Mouse (Mus musculus) spleen, embryonic (tissue): ENCODE results near the gene Slc30a10.

ENCODE experiments used
- CTCF ChIA-PET: fragments of 350-600 bp; sonication (Branson Sonifier 250); formaldehyde crosslinking; loops from one replicate; lab custom pipeline; 2022; lab: Charles Lee

Slc30a10 gene

DNA sequence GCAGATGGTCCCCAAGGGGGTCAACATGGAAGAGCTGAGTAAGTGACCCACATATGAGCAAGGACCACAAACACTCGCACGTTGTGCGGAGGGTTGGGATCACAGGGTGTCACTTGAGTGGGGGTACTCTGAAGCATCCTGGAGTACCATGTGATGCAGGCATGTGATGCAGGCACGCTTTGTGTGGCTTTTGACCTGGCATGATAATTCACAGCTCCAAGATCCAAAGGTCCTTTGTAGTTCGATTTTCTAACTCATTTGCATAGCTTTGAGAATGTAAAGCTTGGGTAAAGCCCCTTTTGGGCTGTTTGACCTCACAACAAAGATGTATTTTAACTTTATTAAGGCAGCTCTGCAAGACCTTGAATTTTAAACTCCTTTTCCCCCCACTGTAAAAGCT is 8.2 kb downstream of the Slc30a10 start:
- CTCF ChIA-PET: no interaction called here

DNA sequence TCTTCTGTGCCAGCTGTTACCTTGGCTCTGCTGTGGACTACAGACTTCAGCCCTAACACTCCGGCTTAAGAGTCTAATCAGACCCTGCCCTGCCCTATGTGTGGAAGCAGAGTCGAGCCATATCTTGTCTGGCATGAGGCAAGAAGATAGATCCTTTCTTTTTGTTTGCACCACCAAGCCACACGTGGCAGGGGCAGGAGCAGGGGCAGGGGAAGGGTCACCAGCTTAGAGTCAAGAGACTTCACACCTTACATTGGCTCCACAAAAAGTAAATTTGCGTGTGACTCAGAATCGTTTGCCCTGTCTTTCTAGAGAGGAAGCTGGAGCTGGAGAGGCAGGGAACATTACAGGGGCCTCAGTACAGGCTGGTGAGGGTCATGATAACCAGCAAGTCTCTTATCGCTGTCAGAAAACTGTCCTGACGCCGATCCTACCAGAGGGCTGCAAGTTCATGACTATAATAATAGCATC is 14.9 kb downstream of the Slc30a10 start:
- CTCF ChIA-PET: no interaction called here

DNA sequence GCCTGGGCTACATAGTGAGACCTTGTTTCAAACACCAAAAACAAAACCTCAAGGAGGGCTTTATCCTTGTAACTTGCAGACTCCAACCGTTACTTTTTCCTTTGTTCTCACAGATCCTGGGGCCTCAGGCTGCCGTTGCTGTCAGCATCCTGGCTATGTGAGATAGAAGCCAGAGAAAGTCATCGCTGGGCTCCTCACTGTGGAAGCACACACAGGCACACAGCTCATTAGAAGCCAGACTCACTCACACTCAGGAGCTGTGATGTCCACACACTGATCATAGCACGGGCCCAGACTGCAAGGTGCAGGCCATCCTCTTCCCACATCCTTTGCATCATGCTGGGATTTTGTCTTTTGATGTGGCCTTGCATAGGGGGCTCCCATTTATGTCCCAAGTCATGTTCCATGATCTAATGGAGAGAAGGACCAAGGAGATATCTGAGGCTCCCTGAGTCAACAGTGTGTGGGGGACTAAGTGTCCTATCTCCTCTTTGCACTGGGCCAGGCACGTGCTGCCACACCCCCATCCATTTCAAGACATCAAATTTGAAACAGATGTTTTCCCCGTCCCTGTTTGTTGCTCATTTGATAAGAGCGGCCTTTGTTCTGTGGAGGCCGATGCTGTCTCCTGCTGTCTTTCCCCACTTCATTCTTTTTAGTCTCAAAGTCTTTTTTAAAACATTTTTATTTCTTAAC is 17.5 kb downstream of the Slc30a10 start:
- CTCF ChIA-PET: no interaction called here

DNA sequence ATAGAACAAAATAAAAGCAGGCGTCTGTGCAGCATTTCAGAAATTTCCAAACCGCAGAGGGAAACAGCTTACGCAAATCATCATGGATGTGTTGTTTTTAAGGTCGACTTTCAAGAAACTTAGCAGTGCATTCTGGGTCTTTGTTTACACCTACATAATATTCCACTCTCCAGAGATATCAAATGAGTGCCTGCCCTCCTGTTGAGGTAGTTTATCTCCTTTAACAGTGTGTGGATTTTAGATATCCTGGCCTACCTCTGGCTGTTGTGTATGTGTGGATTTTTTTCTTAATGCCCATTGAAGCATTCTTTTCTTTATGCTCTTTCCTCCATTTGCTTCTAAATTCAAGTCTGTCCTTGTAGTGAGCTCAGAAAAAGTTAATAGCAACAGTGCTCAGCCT is 18.1 kb downstream of the Slc30a10 start:
- CTCF ChIA-PET: no interaction called here

DNA sequence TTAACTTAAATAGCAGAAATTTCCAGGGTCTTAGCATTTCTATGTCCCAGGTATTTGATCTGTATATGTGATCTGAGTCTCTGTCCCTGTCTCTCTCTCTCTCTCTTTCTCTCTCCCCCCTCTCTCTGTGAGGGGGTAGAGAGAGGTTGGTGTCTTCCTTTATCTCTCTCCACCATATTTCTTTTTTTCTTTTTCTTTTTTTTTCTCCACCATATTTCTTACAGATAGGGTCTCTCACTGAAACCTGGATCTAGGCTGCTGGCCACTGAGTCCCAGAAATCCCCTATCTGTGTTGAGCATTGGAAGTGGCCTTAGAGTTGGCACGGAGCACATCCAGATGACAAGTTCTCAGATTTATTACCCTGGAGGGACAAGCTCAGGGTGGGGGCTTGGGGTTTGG is 18.8 kb downstream of the Slc30a10 start:
- CTCF ChIA-PET: no interaction called here

DNA sequence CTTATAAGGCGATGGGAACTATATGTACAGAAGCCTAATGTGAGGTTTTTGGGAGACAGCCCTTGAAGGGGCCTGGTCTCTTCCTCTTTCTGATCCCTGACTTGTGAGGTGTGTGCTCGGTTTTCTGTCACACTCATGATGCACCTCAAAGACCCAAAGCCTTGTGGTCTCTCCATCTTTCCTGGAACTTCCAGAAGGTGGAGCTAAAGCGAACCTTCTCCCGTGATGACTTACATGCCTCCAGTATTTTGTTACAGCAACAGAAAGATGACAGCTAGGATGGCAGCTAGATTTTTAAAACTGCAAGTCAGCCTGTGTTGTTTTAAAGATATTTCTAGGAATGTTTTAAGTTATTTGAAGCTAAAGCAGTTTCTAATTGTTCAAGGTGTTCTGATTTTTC is 25.2 kb downstream of the Slc30a10 start:
- CTCF ChIA-PET: no interaction called here

DNA sequence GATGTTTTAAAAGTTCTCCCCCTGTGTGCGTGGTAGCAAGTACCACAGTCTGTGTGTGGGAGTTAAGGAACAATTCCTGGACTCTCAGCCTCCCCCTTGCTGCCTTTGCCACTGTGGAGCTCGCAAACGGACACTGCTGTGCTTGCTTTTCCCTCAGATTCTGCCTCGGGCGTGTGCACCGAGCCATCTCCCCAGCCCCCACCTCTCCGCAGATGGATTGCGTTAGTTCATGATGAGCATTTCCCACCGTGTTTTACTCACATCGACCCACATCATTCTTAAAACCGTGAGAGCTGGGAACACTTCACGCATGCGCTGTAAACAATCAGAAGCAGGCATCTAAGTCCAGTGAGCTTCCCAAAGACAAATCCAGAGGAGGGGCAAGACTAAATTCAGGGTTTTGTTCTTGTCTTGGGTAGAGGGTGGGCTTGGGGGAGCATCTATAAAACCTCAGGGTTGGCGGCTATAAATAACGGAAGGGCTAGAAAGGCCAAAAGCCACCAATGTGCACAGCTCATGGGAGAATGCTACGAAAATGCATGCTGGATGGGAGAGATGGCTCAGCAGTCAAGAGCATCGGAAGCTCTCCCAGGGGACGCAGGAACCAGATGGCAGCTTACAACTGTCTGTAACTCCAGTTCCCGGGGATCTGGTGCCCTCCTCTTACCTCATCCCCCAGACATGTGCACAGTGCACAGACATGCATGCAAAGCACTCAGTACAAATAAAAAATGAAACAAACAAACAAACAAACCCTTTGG is 27.5 kb downstream of the Slc30a10 start:
- CTCF ChIA-PET: no interaction called here

DNA sequence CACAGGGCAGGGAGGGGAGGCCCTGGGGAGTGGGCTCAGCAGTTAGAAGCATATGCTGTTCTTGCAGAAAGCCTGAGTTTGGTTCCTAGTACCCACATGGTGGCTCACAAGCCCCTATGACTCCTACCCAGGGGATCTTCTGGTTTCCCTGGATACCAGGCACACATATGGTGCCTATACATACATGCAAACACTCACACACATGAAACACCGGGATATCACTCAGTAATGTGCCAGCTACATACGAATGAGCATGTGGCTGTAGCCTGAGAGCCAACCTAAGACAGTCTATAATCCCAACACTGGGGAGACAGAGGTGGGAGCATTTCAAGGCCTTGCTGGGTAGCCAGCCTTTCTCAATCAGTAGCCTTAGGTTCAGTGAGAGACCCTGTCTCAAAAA is 28.1 kb downstream of the Slc30a10 start:
- CTCF ChIA-PET: no interaction called here

DNA sequence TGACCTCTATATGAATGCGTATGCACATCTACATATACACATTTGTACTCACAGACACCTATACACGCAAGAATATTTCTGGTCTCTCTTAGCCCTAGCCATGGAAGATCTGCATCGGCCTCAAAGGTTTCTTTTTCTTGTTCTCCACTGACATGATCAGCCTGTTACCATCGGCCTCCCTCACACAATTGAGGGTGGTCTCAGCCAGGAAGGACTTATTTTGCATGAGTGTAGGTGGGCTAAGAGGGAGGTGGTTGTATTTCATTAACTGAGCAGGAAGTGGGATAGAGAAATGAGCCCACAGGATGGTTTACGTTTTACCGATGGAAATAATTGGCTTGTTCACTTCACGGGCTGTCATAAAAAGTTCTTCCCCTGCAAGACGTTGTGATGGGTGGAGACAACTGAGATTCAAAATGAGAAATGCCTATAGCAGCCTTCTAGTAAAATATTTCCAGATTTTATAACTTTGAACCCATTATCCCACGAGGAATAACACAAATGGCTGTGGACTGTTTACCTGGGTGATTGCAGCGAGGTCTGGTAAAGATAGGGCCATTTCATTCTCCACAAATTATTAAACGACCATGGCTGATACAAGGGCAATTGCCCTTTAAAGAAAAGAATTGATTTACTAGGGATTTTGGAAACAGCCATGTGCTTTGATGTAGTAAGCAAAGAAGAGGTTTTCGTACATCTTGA is 28.9 kb downstream of the Slc30a10 start:
- CTCF ChIA-PET: no interaction called here

DNA sequence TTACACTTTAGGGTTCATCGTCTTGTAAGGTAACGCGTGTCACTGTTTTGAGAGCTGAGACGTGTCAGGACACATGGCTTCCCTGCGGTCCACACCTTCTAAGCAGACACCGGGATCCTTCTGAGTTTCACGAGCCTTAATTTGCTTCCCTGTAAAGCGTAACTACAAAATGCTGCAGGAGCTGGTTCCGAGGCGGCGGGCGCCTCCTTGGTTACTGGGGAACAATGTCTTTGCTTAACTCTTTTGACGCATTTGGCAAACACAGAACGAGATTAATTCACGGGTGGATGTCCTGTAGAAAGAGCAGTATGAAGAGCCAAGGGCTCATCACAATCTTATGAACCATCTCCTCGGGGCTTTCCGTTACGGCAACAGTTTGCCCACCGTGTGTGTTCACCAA is 29.6 kb downstream of the Slc30a10 start:
- CTCF ChIA-PET: no interaction called here

DNA sequence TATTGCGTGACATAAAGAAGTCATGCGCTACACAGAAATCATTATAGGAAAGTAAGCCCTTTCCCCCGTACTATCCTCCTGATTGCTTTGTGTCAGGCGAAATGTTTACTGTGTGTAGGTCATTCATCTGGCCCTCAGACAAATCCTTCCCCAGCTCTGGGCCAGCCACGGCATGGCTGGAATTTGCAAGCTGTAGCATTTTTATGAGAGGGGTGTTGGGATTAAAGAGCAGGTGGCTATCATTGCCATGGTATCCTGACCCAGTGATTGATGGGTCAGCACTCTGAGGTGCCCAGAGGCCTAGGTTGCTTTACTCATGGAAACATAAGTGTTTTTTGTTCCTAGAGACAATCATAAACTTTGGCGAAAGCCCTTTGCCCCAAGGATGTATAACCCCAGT is 35.2 kb downstream of the Slc30a10 start:
- CTCF ChIA-PET: no interaction called here

DNA sequence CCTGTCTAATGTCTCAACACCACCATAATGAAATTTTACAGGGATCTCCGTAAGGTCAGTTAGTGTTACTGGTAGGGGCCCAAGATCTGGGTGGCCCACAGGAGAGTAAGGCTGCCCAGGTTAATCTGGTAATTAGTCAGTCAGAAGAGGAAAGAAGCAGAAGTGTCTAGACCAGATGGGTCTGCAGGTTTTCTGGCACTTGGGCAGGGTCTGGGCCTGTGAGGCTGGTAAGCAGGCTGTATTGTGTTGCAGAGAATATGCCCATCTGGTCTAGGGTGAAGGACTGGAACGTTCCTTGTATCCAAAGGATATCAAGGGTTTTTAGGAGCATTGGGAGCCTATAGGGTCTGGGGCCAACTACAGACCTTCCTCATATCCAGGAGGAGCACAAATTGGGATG is 36.0 kb downstream of the Slc30a10 start:
- CTCF ChIA-PET: no interaction called here

DNA sequence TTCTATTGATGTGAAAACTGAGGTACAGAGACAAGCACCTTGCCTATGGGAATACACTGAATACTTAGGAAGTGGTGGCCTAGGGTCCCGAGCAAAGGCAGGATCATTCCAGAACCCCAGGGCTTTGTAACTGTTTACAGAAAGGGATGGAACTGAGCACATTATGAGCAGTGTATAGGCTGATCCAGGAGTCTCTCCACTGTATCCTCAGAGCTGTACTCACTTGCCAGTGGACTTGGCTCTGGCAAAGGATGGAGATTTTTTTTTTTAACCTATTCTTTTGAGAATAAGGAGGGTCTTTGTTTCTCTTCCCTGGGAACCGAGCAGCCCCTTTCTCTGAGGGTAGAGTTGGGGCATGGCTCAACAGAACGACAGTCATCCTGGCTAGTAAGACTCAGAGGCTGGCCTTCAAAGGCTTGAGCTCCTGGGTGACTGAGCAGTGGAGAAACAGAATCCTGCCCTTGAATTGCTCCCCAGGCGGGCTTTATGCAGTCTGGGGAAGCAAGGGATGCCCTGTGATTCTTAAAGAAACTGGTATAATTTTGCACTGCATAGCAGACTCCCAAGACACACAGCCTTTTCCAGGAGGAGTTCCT is 38.9 kb downstream of the Slc30a10 start:
- CTCF ChIA-PET: no interaction called here

DNA sequence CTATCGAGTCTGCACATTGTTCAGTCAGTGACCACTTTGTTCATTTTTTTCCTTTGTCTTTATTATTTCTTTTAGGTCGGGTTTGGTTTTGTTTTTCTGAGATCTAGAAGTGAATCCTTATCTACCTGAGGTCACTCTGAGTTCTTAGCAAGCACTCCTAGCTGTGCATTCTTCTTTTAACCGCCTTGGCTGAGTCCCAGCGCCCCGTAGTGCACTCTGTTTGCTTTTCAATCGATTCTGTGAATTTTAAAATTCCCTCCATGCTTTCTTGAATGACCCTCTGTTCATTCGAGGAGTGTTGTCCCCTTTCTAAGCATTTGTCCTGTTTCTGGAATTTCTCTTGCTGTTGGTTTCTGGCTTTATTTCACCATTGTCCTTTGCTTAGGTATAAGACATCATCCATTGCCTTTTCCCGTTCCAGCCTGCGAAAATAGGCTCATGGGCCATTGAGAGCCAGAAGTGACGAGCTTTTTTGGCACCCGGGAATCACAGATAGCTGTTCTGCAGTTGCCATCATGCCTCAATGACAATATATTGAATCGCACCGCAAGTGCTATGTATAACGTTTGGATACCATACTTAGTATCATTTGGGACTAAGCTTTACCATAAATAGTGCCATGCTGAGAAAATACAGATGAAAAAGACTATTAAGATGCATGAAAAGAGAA is 42.3 kb downstream of the Slc30a10 start:
- CTCF ChIA-PET: no interaction called here

DNA sequence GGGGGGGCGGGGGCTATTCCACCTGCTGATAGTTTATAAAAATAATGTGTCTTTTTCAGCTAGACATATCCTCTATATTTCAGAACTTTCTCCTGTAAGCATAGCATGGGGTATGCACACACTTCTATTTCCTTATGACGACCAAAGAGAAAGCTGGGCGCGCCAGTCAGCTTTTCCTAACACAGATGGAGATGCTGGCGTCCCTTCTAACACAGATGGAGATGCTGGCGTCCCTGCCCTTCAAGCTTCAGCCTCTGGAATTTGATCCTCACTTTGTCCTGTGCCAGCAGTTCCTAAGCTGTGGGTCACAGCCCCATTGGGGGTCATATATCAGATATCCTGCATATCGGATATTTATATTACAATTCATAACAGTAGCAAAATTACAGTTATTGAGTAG is 46.0 kb downstream of the Slc30a10 start:
- CTCF ChIA-PET: no interaction called here

DNA sequence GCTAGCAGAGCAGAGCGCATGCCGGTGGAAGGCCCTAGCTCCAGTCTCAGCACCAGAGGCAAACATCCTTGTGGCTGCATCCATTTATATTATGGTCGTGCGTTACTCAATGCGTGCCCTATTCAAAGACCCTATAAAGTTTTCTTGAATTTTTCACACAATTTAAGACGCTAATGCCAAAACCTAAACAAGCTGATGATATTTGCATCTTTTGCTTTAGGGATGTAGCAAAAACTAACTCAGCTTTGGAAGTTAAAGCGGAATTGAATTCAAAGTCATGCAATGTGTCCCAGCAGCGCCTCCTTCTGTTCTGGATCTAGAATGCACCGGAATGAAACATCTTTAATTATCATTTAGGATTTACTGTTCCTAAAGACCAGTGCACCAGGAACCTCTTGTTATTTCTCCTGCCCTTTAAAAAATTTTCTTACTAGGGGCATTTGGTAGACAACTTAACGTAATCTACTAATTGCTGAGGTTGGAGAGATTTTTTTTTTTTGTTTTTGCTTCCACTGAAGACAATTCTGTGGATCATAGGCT is 47.2 kb downstream of the Slc30a10 start:
- CTCF ChIA-PET: no interaction called here

DNA sequence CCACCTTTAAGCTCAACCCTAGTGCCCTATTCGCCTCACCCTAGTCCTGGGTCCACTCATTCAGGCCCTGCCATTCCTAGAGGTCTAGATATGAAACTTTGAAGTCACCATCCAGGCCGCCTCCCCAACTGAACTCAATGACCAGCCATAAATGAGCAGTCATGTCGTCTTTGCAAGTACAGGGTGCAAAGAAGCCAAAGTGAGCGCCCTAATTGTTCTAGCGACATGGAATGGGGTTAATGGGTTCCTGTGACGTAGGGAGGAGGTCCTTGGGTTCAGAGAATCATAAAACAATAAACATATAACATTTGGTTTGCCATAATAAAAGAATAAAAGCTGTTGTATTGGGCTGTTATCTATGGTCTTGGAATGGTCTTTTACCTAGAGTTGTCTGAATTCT is 47.9 kb downstream of the Slc30a10 start:
- CTCF ChIA-PET: no interaction called here

DNA sequence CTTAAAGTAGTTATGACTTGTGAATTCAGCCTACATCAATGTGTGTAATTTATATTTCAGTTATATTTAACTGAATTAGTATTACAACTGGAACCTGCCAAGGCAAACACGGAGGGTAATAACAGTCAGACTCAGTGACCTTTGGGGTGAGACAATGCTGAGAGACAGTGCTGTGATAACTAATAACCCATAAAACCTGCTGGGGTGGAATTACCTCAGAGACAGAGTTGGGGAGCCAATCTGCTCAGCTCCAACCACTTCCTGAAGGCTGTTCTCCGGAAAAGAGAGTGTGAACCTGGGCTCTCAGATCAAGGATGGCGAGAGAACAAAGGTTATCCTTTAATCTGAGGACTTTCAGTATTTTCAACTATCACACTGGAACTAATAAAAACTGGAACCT is 54.4 kb downstream of the Slc30a10 start:
- CTCF ChIA-PET: no interaction called here

DNA sequence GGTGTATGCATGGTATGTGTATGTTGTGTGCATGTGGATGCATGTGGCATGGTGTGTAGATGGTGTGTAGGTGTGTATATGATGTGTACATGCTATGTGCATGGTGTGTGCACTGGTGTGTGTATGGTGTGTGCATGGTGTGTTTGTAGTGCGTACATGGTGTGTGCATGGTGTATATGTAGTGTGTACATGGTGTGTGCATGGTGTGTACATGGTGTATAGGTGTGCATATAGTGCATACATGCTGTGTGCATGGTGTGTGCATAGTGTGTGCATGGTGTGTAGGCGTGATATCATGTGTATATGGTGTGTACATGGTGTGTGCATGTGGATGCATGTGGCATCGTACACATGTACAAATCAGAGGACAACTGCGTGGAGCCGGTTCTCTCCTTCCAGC is 56.7 kb downstream of the Slc30a10 start:
- CTCF ChIA-PET: no interaction called here

DNA sequence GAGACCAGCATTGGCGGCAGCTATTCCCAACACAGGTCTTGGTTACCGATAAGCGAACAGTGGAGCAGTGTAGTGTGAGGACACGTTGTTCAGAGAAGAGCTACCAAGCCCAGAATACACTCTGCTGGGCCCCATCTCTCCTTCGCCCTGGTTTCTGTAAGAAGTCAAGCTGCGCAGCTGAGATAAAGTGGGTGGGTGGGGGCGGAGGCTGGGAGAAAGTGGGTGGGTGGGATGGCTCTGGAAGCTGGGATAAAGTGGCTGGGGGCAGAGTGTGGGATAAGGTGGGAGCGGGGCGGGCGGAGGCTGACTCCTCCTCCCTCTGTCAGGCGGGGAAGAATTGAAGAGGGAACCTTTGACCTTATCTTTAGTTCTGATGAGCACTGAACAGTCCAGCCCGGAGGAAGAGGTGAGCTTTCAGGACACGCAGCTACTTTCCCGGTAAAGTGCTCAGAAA is 60.9 kb downstream of the Slc30a10 start:
- CTCF ChIA-PET: no interaction called here

DNA sequence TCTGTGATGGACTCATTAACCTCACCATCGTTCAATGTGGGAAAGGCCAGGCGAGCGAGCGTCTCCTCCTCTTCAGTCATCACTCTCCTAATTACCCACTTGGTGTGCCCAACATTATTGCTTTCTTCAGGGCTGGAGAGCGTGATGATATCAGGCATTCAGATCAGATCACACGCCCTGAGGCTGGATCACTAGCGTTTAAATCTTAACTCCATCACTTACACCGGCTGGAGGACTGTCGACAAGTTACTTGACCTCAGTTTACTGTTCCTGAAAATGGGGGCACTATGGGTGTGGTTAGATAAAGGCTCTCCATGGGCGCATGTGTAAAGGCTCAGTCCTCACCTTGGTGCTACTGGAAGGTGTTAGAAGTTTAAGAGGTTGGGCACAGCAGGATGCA is 61.4 kb downstream of the Slc30a10 start:
- CTCF ChIA-PET: no interaction called here
